Mouse (Mus musculus): ENCODE measurements around the gene Spz1.

DNA sequence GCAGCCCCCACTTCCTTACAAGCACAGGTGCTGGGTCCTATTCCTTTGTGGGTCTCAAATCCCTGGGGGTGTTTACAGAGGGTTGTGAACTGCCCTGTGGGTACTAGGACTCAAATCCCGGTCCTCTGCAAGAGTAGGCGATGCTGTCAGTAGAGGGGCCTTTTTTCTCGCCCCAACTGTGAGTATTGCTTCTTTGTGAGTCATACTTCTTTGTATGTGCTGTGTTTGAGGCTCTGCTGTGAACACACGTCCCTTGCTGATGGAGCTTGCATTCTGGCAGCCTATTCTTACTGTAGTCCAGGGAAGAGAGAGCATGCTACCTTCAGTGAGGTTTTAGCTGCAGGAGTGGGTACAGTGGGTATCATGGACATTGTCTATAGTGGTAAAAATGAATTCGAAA lies 39.2 kb upstream of the Spz1 start:
- TF ChIP-seq CTCF (IDR thresholded peaks at IDR 0.05; ENCODE audit: insufficient read depth, low read depth, low read length) = no peak
- TF ChIP-seq POLR2A (IDR thresholded peaks at IDR 0.05; ENCODE audit: insufficient read depth, low read depth, low read length) = no peak

Data from olfactory bulb, adult 2 months (tissue).